Mouse (Mus musculus): Measurements from ENCODE around the gene Pdlim1. TPM values are rescaled to one million over a fixed set of nuclear protein-coding genes. Genes with fewer than 3 reads are reported as not detected.
"Not testable (repeated sequence)": the region's sequence is repeated elsewhere in the genome, so short reads cannot be mapped to it uniquely, and the experiment has no call there.

Gene Pdlim1
- total and polyA plus RNA-seq, 3 experiments, result 0.05 TPM; not detected in 2

DNA sequence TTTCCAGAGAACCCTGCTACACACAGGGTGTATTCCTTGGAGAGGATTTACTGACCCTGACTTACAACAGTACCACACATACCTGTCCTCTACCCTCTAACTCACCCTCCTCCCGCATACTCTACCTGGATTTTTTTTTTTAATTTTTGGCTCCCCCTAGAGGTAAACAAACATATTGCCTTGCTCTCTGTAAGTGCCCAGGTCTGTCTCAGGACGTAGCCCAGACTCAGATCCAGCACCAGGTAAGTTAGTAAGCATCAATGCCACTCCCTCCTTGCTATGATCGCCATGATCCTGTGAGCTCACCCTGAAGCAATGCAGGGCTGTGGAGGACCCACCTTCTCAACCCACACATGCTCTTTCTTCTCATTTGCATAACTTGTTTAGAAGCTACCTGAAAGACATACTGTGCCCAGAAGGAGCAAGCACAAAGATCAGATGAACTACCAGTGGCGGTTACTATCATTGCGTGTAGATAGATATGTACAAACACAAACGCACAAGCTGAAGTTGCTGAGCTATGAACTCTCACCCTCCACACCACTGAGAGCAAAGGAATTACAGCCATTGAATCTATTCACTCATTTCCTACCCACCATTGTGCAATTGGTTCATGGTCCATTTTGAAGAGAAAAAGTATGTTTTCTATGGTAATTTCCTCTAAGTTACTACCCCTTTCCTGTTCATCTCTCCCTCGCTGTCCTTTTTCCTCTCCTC lies 39.7 kb downstream of the Pdlim1 start:
- no peak overlapping the region for H3K4me3 ChIP-seq (ENCODE audit: low read depth, low read length)
- no peaks in the 10 kb centered on the region for H3K4me1 ChIP-seq (ENCODE audit: insufficient read depth, low read depth, low read length)
- no peaks in the 10 kb centered on the region for H3K36me3 ChIP-seq (replicated peaks)
- ATAC-seq (ENCODE audit: extremely low read depth, insufficient number of reproducible peaks, low FRiP score, poor library complexity, severe bottlenecking) (no peak), DNase-seq (ENCODE audit: low spot score) (no peak)
- H3K27me3 ChIP-seq (ENCODE audit: insufficient read depth, low read length), result no peaks in the 10 kb centered on the region
- TF ChIP-seq CTCF (IDR thresholded peaks at IDR 0.05; ENCODE audit: low read depth, low read length) (0 out of 2 replicates have a peak, but pooled peaks have one; percentile 23), GATA2 (IDR thresholded peaks at IDR 0.05; ENCODE audit: borderline replicate concordance, low read depth, low read length) (no peak)
- H3K9me3 ChIP-seq (replicated peaks), result no peaks in the 10 kb centered on the region

DNA sequence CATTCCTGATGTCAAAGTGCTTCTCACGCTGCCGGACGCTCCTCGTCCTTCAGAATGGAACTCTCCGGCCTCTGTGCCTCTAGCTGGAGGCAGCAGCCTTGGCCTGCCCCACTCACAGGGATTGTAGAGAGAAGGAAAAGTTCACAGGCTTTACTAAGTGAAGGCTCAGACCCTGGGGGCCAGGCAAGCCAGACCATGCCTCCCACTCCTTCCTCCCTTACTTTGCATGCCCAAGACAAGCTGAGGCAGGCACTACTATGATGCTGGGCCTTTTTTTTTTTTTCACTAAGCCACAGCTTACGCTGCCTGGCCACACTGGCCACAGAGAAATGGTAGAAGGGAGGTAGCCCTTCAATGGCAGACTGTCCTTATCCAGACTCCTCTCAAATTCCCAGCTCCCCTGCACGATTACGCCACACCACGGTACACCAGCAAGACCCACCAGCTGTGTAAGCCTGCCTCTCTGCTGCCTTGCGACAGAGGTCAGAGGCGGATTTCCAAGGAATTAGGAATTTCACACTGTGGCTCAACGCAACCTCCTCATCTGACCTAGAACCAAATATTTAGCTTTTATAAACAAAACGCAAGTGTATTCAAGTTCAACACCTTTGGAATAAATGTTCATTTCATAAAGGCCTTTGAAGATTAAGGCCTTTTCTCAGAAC lies 40.4 kb downstream of the Pdlim1 start:
- DNase-seq (ENCODE audit: low spot score) (no peak), ATAC-seq (ENCODE audit: extremely low read depth, insufficient number of reproducible peaks, low FRiP score, poor library complexity, severe bottlenecking) (no peak)
- no peaks in the 10 kb centered on the region for H3K9me3 ChIP-seq (replicated peaks)
- TF ChIP-seq GATA1 (IDR thresholded peaks at IDR 0.05; ENCODE audit: borderline replicate concordance, low read length) (no peak), TAL1 (conservative IDR thresholded peaks at IDR 0.05; ENCODE audit: low read depth, low read length) (no peak), CTCF (IDR thresholded peaks at IDR 0.05; ENCODE audit: low read depth, low read length) (no peak), GATA2 (IDR thresholded peaks at IDR 0.05; ENCODE audit: borderline replicate concordance, low read depth, low read length) (no peak), POLR2AphosphoS5 (IDR thresholded peaks at IDR 0.05; ENCODE audit: insufficient replicate concordance, low read depth, low read length) (no peak)
- H3K4me1 ChIP-seq (ENCODE audit: insufficient read depth, low read depth, low read length), result no peaks in the 10 kb centered on the region
- no peak overlapping the region for H3K4me3 ChIP-seq (ENCODE audit: low read depth, low read length)
- H3K36me3 ChIP-seq (replicated peaks), result no peaks in the 10 kb centered on the region
- H3K27me3 ChIP-seq (ENCODE audit: insufficient read depth, low read length), result no peaks in the 10 kb centered on the region

DNA sequence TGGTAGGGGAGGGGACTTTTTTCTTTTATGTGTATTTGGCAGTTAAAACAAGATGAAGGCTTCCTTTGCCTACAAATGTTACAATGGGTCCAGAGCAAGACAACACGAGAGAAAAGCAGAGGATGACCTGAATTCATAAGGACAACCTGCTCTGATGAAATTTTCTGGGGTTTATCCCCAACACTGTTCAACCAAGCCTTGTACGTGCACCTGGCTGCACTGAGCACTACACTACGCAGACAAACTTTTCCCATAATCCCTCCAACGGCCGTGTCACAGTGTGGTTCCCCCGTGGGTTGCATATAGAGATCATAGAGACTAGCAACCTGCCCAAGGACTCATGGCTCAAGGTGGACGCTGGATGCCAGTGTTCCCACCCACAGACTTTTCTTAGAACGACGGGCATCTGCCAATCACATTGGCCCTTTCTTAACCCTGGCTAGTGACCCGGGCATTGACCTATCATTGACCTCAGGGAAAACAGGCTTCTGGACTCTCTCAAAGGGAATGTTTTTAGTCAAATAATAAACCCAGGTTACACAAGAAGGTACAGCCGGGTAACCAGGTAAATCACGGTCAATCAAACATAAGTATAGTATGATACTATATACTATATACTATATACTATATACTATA lies 45.0 kb downstream of the Pdlim1 start:
- H3K36me3 ChIP-seq (replicated peaks), result no peaks in the 10 kb centered on the region

DNA sequence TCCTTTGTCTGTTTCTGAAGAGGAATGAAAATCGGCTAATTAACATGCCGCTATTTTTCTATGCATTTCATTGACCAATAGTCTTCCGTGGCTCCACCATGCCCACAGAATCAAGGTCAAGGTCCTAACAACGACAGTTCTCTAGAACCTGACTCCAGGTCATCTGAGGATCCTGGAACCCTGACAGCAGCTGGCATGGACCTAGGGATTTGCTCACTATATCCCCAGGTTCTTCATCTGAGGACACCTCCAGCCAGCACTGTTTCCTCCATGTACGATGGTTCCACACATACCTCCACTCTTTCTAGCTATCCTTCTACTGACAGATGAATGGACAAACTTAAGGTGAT lies 45.9 kb downstream of the Pdlim1 start:
- Histone ChIP-seq H3K4me3 (ENCODE audit: low read depth, low read length) (no peak overlapping the region), H3K9me3 (replicated peaks) (no peaks in the 10 kb centered on the region), H3K27me3 (ENCODE audit: insufficient read depth, low read length) (no peaks in the 10 kb centered on the region), H3K4me1 (ENCODE audit: insufficient read depth, low read depth, low read length) (no peaks in the 10 kb centered on the region), H3K36me3 (replicated peaks) (no peaks in the 10 kb centered on the region)
- DNase-seq (ENCODE audit: low spot score), result no peak
- no peak for TF ChIP-seq CTCF (IDR thresholded peaks at IDR 0.05; ENCODE audit: low read depth, low read length)
- no peak for TF ChIP-seq GATA2 (IDR thresholded peaks at IDR 0.05; ENCODE audit: borderline replicate concordance, low read depth, low read length)
- TF ChIP-seq POLR2AphosphoS5 (IDR thresholded peaks at IDR 0.05; ENCODE audit: insufficient replicate concordance, low read depth, low read length), result no peak
- no peak for TF ChIP-seq TAL1 (conservative IDR thresholded peaks at IDR 0.05; ENCODE audit: low read depth, low read length)
- TF ChIP-seq GATA1 (IDR thresholded peaks at IDR 0.05; ENCODE audit: borderline replicate concordance, low read length), result no peak
- no peak for ATAC-seq (ENCODE audit: extremely low read depth, insufficient number of reproducible peaks, low FRiP score, poor library complexity, severe bottlenecking)

More for the DNA sequence above, 45.0 kb downstream of the Pdlim1 start:
- ATAC-seq (ENCODE audit: extremely low read depth, insufficient number of reproducible peaks, low FRiP score, poor library complexity, severe bottlenecking) (no peak), DNase-seq (ENCODE audit: low spot score) (no peak)
- Histone ChIP-seq H3K4me1 (ENCODE audit: insufficient read depth, low read depth, low read length) (no peaks in the 10 kb centered on the region), H3K27me3 (ENCODE audit: insufficient read depth, low read length) (no peaks in the 10 kb centered on the region), H3K9me3 (replicated peaks) (no peaks in the 10 kb centered on the region), H3K4me3 (ENCODE audit: low read depth, low read length) (no peak overlapping the region)
- no peak for TF ChIP-seq GATA1 (IDR thresholded peaks at IDR 0.05; ENCODE audit: borderline replicate concordance, low read length)

DNA sequence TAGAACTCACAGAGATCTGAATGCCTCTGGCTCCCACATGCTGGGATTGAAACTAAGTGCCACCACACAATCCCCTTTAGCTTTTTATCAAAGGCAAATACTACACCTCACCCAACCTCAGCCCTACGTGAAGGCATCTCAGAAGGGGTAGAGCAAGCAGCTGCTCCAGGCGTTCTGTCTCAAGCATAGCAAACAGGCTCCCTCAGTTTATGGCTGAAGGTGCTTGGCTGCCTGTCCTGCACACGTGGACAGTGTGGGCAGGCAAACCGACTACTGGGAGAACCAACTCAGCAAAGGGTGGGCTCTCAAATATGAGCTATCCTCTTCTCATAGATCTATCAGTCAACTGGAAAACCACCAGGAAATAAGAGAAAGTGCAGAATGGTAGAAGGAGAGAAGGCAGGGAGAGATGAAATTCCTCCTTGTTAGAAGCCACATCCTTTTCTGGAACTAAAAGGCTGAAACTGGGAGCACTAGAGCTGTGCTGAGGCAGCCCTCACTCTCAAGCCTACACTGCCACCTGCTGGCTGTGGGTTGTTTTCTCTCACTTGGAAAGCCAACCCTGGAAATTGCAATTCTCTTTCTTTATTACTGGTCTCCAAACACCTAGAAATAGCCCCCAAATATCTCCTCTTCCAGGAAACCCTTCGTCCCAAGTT lies 46.4 kb downstream of the Pdlim1 start:
- DNase-seq (ENCODE audit: low spot score) (peak; percentile 36), ATAC-seq (ENCODE audit: extremely low read depth, insufficient number of reproducible peaks, low FRiP score, poor library complexity, severe bottlenecking) (no peak)
- no peaks in the 10 kb centered on the region for H3K4me1 ChIP-seq (ENCODE audit: insufficient read depth, low read depth, low read length)

DNA sequence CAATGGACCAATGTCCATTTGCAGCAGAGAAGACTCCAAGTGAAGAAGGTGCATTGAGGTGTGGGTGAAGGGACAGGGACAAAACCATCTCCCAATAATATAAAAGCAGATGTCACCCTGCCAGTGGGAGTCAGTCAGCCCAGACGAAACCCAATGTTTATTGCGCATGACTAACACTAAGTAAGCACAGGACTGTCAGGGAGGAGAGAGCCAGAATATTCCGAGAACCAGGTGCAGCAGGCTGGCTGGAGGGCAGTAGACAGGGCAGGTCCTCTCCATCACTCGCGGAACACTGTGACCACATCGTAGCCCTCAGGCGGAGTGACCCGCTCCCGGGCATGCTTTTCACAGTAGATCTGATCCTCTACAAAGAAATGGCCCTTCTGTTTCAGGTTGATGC lies 49.3 kb downstream of the Pdlim1 start:
- ATAC-seq (ENCODE audit: extremely low read depth, insufficient number of reproducible peaks, low FRiP score, poor library complexity, severe bottlenecking); H3K4me3 ChIP-seq (ENCODE audit: low read depth, low read length); H3K4me1 ChIP-seq (ENCODE audit: insufficient read depth, low read depth, low read length); H3K36me3 ChIP-seq (replicated peaks); H3K9me3 ChIP-seq (replicated peaks); DNase-seq (ENCODE audit: low spot score); H3K27me3 ChIP-seq (ENCODE audit: insufficient read depth, low read length): not testable (repeated sequence)

More for the DNA sequence above, 46.4 kb downstream of the Pdlim1 start:
- no peaks in the 10 kb centered on the region for H3K9me3 ChIP-seq (replicated peaks)
- no peak overlapping the region for H3K4me3 ChIP-seq (ENCODE audit: low read depth, low read length)
- TF ChIP-seq GATA2 (IDR thresholded peaks at IDR 0.05; ENCODE audit: borderline replicate concordance, low read depth, low read length) (no peak), CTCF (IDR thresholded peaks at IDR 0.05; ENCODE audit: low read depth, low read length) (peak; percentile 35), GATA1 (IDR thresholded peaks at IDR 0.05; ENCODE audit: borderline replicate concordance, low read length) (no peak)
- H3K27me3 ChIP-seq (ENCODE audit: insufficient read depth, low read length), result no peaks in the 10 kb centered on the region
- H3K36me3 ChIP-seq (replicated peaks), result no peaks in the 10 kb centered on the region

Data from G1E (cell line).